Mouse (Mus musculus) stomach, postnatal 0 days (tissue): ENCODE data around the gene Cyp4f16.
"Not testable (repeated sequence)": the region's sequence is repeated elsewhere in the genome, so short reads cannot be mapped to it uniquely, and the experiment has no call there.

Experiments used
- CTCF ChIP-seq: IDR thresholded peaks from 2 replicates; pipeline ENCODE4 v1.5.1; 2016; ENCODE audit warnings: antibody characterized with exemption, low read depth, mild to moderate bottlenecking, moderate library complexity
- EP300 ChIP-seq: optimal IDR thresholded peaks from 2 replicates; pipeline ENCODE3; 2016; ENCODE audit warnings: antibody characterized with exemption

DNA sequence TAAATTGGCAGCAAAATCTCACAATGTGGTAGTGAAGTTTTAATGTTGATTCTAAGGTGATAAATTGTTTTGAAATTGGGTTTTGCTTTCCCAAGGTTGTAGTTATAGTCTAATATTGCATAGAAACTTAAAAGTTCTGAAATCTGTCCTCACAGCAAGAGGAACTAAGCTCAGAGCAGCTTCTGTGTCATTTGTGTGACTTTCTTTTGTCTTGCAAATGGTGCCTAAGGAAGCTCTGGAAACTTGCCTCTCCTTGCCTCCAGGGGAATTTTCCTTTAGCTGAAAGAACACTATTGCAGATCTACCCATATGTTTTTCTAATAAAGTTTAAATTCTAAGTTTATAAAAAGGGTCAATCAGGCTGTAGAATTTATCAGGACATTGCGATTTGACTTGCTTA is 16.7 kb downstream of the Cyp4f16 start:
- not testable (repeated sequence) for TF ChIP-seq CTCF, EP300
